Mouse (Mus musculus): ENCODE results near the gene Eif4g3.

GRCm38 (mm10) chr4:137962643-137963350 is 30.0 kb upstream of the Eif4g3 start:
- TF ChIP-seq CTCF (conservative IDR thresholded peaks at IDR 0.05; ENCODE audit: low read length) (no peak), POU5F1 (IDR thresholded peaks at IDR 0.05; ENCODE audit: borderline replicate concordance, low read length) (no peak), NANOG (IDR thresholded peaks at IDR 0.05; ENCODE audit: borderline replicate concordance, low read length) (no peak)
